Mouse (Mus musculus): Measurements from ENCODE around the gene Zfp758.
"Not testable (repeated sequence)": the region's sequence is repeated elsewhere in the genome, so short reads cannot be mapped to it uniquely, and the experiment has no call there.

Zfp758 gene

GRCm38 (mm10) chr17:22361101-22361781 is at the start of gene Zfp758, which contains the start of gene Zfp944:
Gene Zfp758 (plus strand): TSS chr17:22361453.
Gene Zfp944 (minus strand): TSS chr17:22361400.
- DNase-seq (ENCODE audit: low read depth, low spot score), result peak; percentile 28

- DNase-seq (ENCODE audit: low read depth, low spot score), result not testable (repeated sequence)
Observed at GRCm38 (mm10) chr17:22314219-22314618, 47.0 kb upstream of the Zfp758 start.

- DNase-seq (ENCODE audit: low read depth, low spot score), result peak; percentile 91
Observed at GRCm38 (mm10) chr17:22314730-22315226, 46.5 kb upstream of the Zfp758 start, which contains the start of gene CT030661.1. Gene CT030661.1 (minus strand): TSS chr17:22314837.

GRCm38 (mm10) chr17:22315247-22315646 is 46.0 kb upstream of the Zfp758 start:
- DNase-seq (ENCODE audit: low read depth, low spot score), result not testable (repeated sequence)

- DNase-seq (ENCODE audit: low read depth, low spot score), result peak; percentile 16
Observed at GRCm38 (mm10) chr17:22352794-22353193, 8.5 kb upstream of the Zfp758 start.

- DNase-seq (ENCODE audit: low read depth, low spot score), result no peak
Observed at GRCm38 (mm10) chr17:22360572-22360971, 681 bp upstream of the Zfp758 start.

- DNase-seq (ENCODE audit: low read depth, low spot score), result no peak
Observed at GRCm38 (mm10) chr17:22363895-22364294, 2.6 kb downstream of the Zfp758 start.

GRCm38 (mm10) chr17:22410756-22411155 is 49.5 kb downstream of the Zfp758 start:
- peak; percentile 6 for DNase-seq (ENCODE audit: low read depth, low spot score)

GRCm38 (mm10) chr17:22417510-22417909 is 56.3 kb downstream of the Zfp758 start:
- peak; percentile 23 for DNase-seq (ENCODE audit: low read depth, low spot score)

- DNase-seq (ENCODE audit: low read depth, low spot score), result peak; percentile 60
Observed at GRCm38 (mm10) chr17:22423952-22424617, 62.8 kb downstream of the Zfp758 start, which contains the start of gene Zfp946. Gene Zfp946 (plus strand): TSS chr17:22424222.

GRCm38 (mm10) chr17:22424636-22425354 is 63.5 kb downstream of the Zfp758 start:
- peak; percentile 18 for DNase-seq (ENCODE audit: low read depth, low spot score)

All from retina, adult 2 months (tissue).